Mouse (Mus musculus) erythroid progenitor cell, adult 5-6 weeks (primary cell): Measurements from ENCODE around the gene Matk. TPM values are rescaled to one million over a fixed set of nuclear protein-coding genes. Genes with fewer than 3 reads are reported as not detected.

Source experiments
- ATAC-seq: replicated peaks from 2 replicates; pipeline ENCODE4 v1.8.0; 2016; ENCODE audit warnings: moderate number of reproducible peaks, mild to moderate bottlenecking, moderate TSS enrichment, inconsistent platforms; ENCODE audit not compliant: poor library complexity, low FRiP score, severe bottlenecking
- total RNA-seq, 2 experiments: library from RNA; stranded (forward) in 1 of 2; stranded (reverse) in 1 of 2; fragments of 150-400 nt in 1 of 2; fragments of 186-747, 209-891 nt in 1 of 2; gene quantifications; 2 replicates each; pipeline versions ENCODE4 v1.2.3 to v1.2.4; 2015 to 2017; ENCODE audit warnings: low replicate concordance in 2 of 2

Matk gene
- total RNA-seq, 2 experiments from 2014 or later: 1.5 to 1.7 TPM

- ATAC-seq: no peak
These were observed 47.0 kb downstream of the Matk start for GRCm38 (mm10) chr10:81299585-81300351.

- no peak for ATAC-seq
These were observed 47.7 kb downstream of the Matk start for GRCm38 (mm10) chr10:81300352-81300907.

- ATAC-seq: no peak
These were observed 48.6 kb downstream of the Matk start for GRCm38 (mm10) chr10:81301321-81301720.

- ATAC-seq: no peak
These were observed 49.6 kb downstream of the Matk start for GRCm38 (mm10) chr10:81302288-81302687.

- ATAC-seq: no peak
These were observed 50.1 kb downstream of the Matk start for GRCm38 (mm10) chr10:81302781-81303218.

GRCm38 (mm10) chr10:81303258-81303657 lies 50.5 kb downstream of the Matk start:
- ATAC-seq: no peak

- no peak for ATAC-seq
These were observed 51.0 kb downstream of the Matk start for GRCm38 (mm10) chr10:81303761-81304160.

GRCm38 (mm10) chr10:81304597-81305238 lies 52.0 kb downstream of the Matk start:
- ATAC-seq: peak; percentile 65

- ATAC-seq: no peak
These were observed 52.9 kb downstream of the Matk start for GRCm38 (mm10) chr10:81305663-81306062.

- no peak for ATAC-seq
These were observed 53.5 kb downstream of the Matk start for GRCm38 (mm10) chr10:81306173-81306668.

- ATAC-seq: no peak
These were observed 54.3 kb downstream of the Matk start for GRCm38 (mm10) chr10:81306837-81307682.

GRCm38 (mm10) chr10:81309571-81309970 lies 56.8 kb downstream of the Matk start:
- no peak for ATAC-seq

Other genes with a start within 250 kb of the Matk start
Only the 30 nearest of the 34 such genes appear.
- not detected in 2 replicates for gene Diras1, start 227.3 kb upstream of the Matk start, total RNA-seq (2015; ENCODE audit: low replicate concordance)
- not detected in 2 replicates for gene Diras1, start 227.3 kb upstream of the Matk start, total RNA-seq (2017; ENCODE audit: low replicate concordance)
- gene Slc39a3, start 215.5 kb upstream of the Matk start, total RNA-seq (2015; ENCODE audit: low replicate concordance): 4.3 and 7.1 TPM in 2 replicates
- 1.2 and 4.2 TPM in 2 replicates for gene Slc39a3, start 215.5 kb upstream of the Matk start, total RNA-seq (2017; ENCODE audit: low replicate concordance)
- gene Sgta, start 192.8 kb upstream of the Matk start, total RNA-seq (2015; ENCODE audit: low replicate concordance): 13.0 and 22.2 TPM in 2 replicates
- gene Sgta, start 192.8 kb upstream of the Matk start, total RNA-seq (2017; ENCODE audit: low replicate concordance): 13.8 and 16.6 TPM in 2 replicates
- gene Thop1, start 182.9 kb upstream of the Matk start, total RNA-seq (2015; ENCODE audit: low replicate concordance): 2.9 and 4.3 TPM in 2 replicates
- 3.2 and 22.8 TPM in 2 replicates for gene Thop1, start 182.9 kb upstream of the Matk start, total RNA-seq (2017; ENCODE audit: low replicate concordance)
- not detected in 2 replicates for gene Creb3l3, start 154.1 kb upstream of the Matk start, total RNA-seq (2015; ENCODE audit: low replicate concordance)
- gene Creb3l3, start 154.1 kb upstream of the Matk start, total RNA-seq (2017; ENCODE audit: low replicate concordance): not detected in 2 replicates
- gene Map2k2, start 147.0 kb upstream of the Matk start, total RNA-seq (2015; ENCODE audit: low replicate concordance): 36.4 and 39.4 TPM in 2 replicates
- 54.0 and 71.5 TPM in 2 replicates for gene Map2k2, start 147.0 kb upstream of the Matk start, total RNA-seq (2017; ENCODE audit: low replicate concordance)
- gene Zbtb7a, start 117.7 kb upstream of the Matk start, total RNA-seq (2015; ENCODE audit: low replicate concordance): 31.7 and 33.1 TPM in 2 replicates
- gene Zbtb7a, start 117.7 kb upstream of the Matk start, total RNA-seq (2017; ENCODE audit: low replicate concordance): 23.1 and 33.2 TPM in 2 replicates
- gene Pias4, start 85.0 kb upstream of the Matk start, total RNA-seq (2015; ENCODE audit: low replicate concordance): 24.1 and 27.2 TPM in 2 replicates
- 15.3 and 46.0 TPM in 2 replicates for gene Pias4, start 85.0 kb upstream of the Matk start, total RNA-seq (2017; ENCODE audit: low replicate concordance)
- 267 and 296 TPM in 2 replicates for gene Eef2, start 76.3 kb upstream of the Matk start, total RNA-seq (2015; ENCODE audit: low replicate concordance)
- 399 and 622 TPM in 2 replicates for gene Eef2, start 76.3 kb upstream of the Matk start, total RNA-seq (2017; ENCODE audit: low replicate concordance)
- 5.0 and 5.4 TPM in 2 replicates for gene Dapk3, start 69.9 kb upstream of the Matk start, total RNA-seq (2015; ENCODE audit: low replicate concordance)
- 6.4 and 9.4 TPM in 2 replicates for gene Dapk3, start 69.9 kb upstream of the Matk start, total RNA-seq (2017; ENCODE audit: low replicate concordance)
- gene 4930442H23Rik, start 69.1 kb upstream of the Matk start, total RNA-seq (2015; ENCODE audit: low replicate concordance): not detected in 2 replicates
- gene 4930442H23Rik, start 69.1 kb upstream of the Matk start, total RNA-seq (2017; ENCODE audit: low replicate concordance): not detected in 2 replicates
- not detected in 2 replicates for gene Nmrk2, start 50.9 kb upstream of the Matk start, total RNA-seq (2015; ENCODE audit: low replicate concordance)
- gene Nmrk2, start 50.9 kb upstream of the Matk start, total RNA-seq (2017; ENCODE audit: low replicate concordance): not detected in 2 replicates
- gene Atcay, start 22.1 kb upstream of the Matk start, total RNA-seq (2015; ENCODE audit: low replicate concordance): not detected in 2 replicates
- gene Atcay, start 22.1 kb upstream of the Matk start, total RNA-seq (2017; ENCODE audit: low replicate concordance): 8.3 TPM in 1 of 2 replicates, not detected in the other
- gene Zfr2, start 19.8 kb upstream of the Matk start, total RNA-seq (2015; ENCODE audit: low replicate concordance): not detected in 2 replicates
- gene Zfr2, start 19.8 kb upstream of the Matk start, total RNA-seq (2017; ENCODE audit: low replicate concordance): not detected in 2 replicates
- gene Mrpl54, start 14.0 kb downstream of the Matk start, total RNA-seq (2015; ENCODE audit: low replicate concordance): 35.2 and 37.5 TPM in 2 replicates
- 20.0 and 23.0 TPM in 2 replicates for gene Mrpl54, start 14.0 kb downstream of the Matk start, total RNA-seq (2017; ENCODE audit: low replicate concordance)
- not detected in 2 replicates for gene Apba3, start 14.0 kb downstream of the Matk start, total RNA-seq (2015; ENCODE audit: low replicate concordance)
- 14.0 TPM in 1 of 2 replicates, not detected in the other for gene Apba3, start 14.0 kb downstream of the Matk start, total RNA-seq (2017; ENCODE audit: low replicate concordance)
- gene Tjp3, start 38.6 kb downstream of the Matk start, total RNA-seq (2015; ENCODE audit: low replicate concordance): 3.2 TPM in 1 of 2 replicates, not detected in the other
- 0.23 TPM in 1 of 2 replicates, not detected in the other for gene Tjp3, start 38.6 kb downstream of the Matk start, total RNA-seq (2017; ENCODE audit: low replicate concordance)
- 13.0 and 15.1 TPM in 2 replicates for gene Pip5k1c, start 40.0 kb downstream of the Matk start, total RNA-seq (2015; ENCODE audit: low replicate concordance)
- gene Pip5k1c, start 40.0 kb downstream of the Matk start, total RNA-seq (2017; ENCODE audit: low replicate concordance): 9.9 and 14.7 TPM in 2 replicates
- 8.3 and 10.5 TPM in 2 replicates for gene Cactin, start 68.2 kb downstream of the Matk start, total RNA-seq (2015; ENCODE audit: low replicate concordance)
- 24.7 and 47.1 TPM in 2 replicates for gene Cactin, start 68.2 kb downstream of the Matk start, total RNA-seq (2017; ENCODE audit: low replicate concordance)
- not detected in 2 replicates for gene Tbxa2r, start 75.8 kb downstream of the Matk start, total RNA-seq (2015; ENCODE audit: low replicate concordance)
- gene Tbxa2r, start 75.8 kb downstream of the Matk start, total RNA-seq (2017; ENCODE audit: low replicate concordance): 0.90 TPM in 1 of 2 replicates, not detected in the other
- gene Gipc3, start 90.3 kb downstream of the Matk start, total RNA-seq (2015; ENCODE audit: low replicate concordance): not detected in 2 replicates
- gene Gipc3, start 90.3 kb downstream of the Matk start, total RNA-seq (2017; ENCODE audit: low replicate concordance): not detected in 2 replicates
- 49.9 and 58.7 TPM in 2 replicates for gene Hmg20b, start 97.5 kb downstream of the Matk start, total RNA-seq (2015; ENCODE audit: low replicate concordance)
- gene Hmg20b, start 97.5 kb downstream of the Matk start, total RNA-seq (2017; ENCODE audit: low replicate concordance): 18.1 and 24.4 TPM in 2 replicates
- 15.9 and 18.7 TPM in 2 replicates for gene Mfsd12, start 104.6 kb downstream of the Matk start, total RNA-seq (2015; ENCODE audit: low replicate concordance)
- 29.7 and 33.0 TPM in 2 replicates for gene Mfsd12, start 104.6 kb downstream of the Matk start, total RNA-seq (2017; ENCODE audit: low replicate concordance)
- 5.4 and 15.1 TPM in 2 replicates for gene 4930404N11Rik, start 112.9 kb downstream of the Matk start, total RNA-seq (2015; ENCODE audit: low replicate concordance)
- gene 4930404N11Rik, start 112.9 kb downstream of the Matk start, total RNA-seq (2017; ENCODE audit: low replicate concordance): 12.3 and 14.8 TPM in 2 replicates
- 235 and 246 TPM in 2 replicates for gene Fzr1, start 125.6 kb downstream of the Matk start, total RNA-seq (2015; ENCODE audit: low replicate concordance)
- gene Fzr1, start 125.6 kb downstream of the Matk start, total RNA-seq (2017; ENCODE audit: low replicate concordance): 247 and 266 TPM in 2 replicates
- 8.8 TPM in 1 of 2 replicates, not detected in the other for gene Dohh, start 131.5 kb downstream of the Matk start, total RNA-seq (2015; ENCODE audit: low replicate concordance)
- 4.0 and 17.2 TPM in 2 replicates for gene Dohh, start 131.5 kb downstream of the Matk start, total RNA-seq (2017; ENCODE audit: low replicate concordance)
- 2.1 and 4.3 TPM in 2 replicates for gene Gm48551, start 131.5 kb downstream of the Matk start, total RNA-seq (2015; ENCODE audit: low replicate concordance)
- not detected in 2 replicates for gene Gm48551, start 131.5 kb downstream of the Matk start, total RNA-seq (2017; ENCODE audit: low replicate concordance)
- gene Gm48552, start 136.1 kb downstream of the Matk start, total RNA-seq (2015; ENCODE audit: low replicate concordance): not detected in 2 replicates
- gene Gm48552, start 136.1 kb downstream of the Matk start, total RNA-seq (2017; ENCODE audit: low replicate concordance): not detected in 2 replicates
- 5.4 and 7.5 TPM in 2 replicates for gene Smim24, start 140.1 kb downstream of the Matk start, total RNA-seq (2015; ENCODE audit: low replicate concordance)
- gene Smim24, start 140.1 kb downstream of the Matk start, total RNA-seq (2017; ENCODE audit: low replicate concordance): 4.2 TPM in 1 of 2 replicates, not detected in the other
- gene Nfic, start 202.7 kb downstream of the Matk start, total RNA-seq (2015; ENCODE audit: low replicate concordance): 10.1 and 15.1 TPM in 2 replicates
- gene Nfic, start 202.7 kb downstream of the Matk start, total RNA-seq (2017; ENCODE audit: low replicate concordance): 0.45 and 0.90 TPM in 2 replicates